Mouse (Mus musculus): ENCODE results near the gene Jade3.

The Jade3 gene

DNA sequence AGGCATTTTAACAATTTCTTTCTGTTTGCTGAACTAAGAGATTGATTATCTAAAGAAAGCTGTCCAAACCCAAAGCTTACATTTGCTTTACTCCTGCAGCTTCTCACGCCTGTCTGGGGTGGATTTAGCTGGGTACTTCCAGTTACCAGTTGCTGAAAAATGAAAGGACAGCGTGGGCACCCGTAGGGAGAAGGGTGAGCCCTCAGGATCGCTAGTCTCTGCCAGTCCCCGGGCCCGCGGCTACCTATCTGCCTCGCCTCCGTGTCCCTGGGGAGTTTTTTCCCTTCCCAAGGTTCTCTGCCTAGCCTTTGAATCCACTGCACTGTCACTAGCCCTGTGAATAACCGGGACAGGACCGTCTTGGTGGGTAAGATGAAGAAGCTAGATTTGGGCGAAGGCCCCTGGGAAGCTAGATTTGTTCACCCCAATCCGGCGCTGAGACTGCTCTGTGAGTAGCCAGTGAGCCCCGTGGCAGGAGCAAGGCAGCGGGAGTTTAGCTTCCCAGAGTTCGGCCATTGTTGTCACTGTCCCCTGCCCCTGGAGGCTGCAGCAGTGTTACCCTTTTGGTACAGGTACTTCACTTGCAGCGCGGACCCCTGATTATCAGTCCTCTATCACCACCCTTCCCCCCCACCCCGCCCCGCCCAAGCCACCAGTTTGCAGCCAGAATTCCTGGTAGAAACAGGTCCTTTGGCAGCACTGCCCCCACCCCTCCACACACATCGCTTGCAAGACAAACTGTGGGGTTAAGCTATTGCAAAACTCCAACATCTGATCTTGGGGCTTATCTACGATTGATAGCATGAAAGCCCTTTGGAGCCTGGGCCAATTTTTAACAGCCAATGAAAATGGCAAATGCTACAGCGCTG is 122.8 kb downstream of the Jade3 start:
- peak; percentile 5 for DNase-seq

DNA sequence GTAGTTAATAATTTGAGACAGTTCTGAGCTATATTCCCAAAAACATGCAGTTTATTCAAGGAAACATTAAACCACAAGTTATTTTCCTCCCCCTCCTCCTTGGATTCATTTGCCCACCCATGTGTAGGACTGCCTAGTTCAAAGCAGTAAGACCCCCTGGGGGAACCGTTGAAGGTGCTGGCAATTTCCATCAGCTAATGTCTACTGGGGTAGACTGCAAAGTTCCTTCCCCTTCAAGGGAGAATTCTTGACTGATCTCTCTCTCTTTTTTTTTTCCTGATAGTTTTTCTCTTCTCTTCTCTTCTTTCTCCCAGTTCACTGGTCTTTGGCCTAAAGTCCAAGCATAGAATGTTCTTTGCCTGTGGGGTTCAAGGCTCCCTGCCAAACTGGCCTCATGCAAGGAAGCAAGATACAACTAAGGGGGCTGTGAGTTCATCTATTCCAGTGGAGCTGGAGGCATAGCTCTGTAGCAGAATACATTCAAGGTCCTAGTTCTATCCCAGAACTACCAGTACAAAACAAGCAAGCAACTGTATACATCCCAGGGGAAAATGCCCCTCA is 123.5 kb downstream of the Jade3 start:
- no peak for DNase-seq

- no peak for DNase-seq
Measured at GRCm38 (mm10) chrX:20549532-20549931, 124.0 kb downstream of the Jade3 start, which contains the start of gene Rgn. TSS of gene Rgn (plus strand) at chrX:20549787.

GRCm38 (mm10) chrX:20552199-20552598 is 126.7 kb downstream of the Jade3 start:
- no peak for DNase-seq

DNA sequence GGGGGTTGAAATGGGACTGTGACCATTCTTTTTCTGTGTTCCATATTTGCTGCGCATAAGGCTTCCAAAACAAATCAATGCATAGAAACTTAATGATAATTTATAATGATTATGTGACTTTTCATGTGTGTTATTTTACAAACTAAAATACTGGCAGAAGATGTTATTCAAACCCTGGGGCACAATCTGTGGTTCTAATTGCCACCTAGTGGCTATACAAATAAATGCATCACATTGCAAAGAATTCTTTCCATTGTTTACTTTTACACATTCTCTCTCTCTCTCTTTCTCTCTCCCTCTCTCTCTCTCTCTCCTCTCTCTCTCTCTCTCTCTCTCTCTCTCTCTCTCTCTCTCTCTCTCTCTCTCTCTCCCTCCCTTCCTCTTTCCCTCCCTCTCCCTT is 136.4 kb downstream of the Jade3 start:
- DNase-seq: no peak

GRCm38 (mm10) chrX:20563941-20564340 is 138.5 kb downstream of the Jade3 start:
- no peak for DNase-seq
